Mouse (Mus musculus) splenic B cell, adult 2 months (primary cell): ENCODE measurements around the gene Cox20.

Experiments
- DNase-seq: peaks from one replicate; pipeline ENCODE4 v3.0.0-alpha.2; 2011; ENCODE audit warnings: low read depth, low spot score
- H3K27me3 ChIP-seq: 2 replicates; pipeline ENCODE4 v1.6.1; 2012; ENCODE audit warnings: mild to moderate bottlenecking, low read length, moderate library complexity, mixed read lengths; ENCODE audit not compliant: control insufficient read depth, poor library complexity, insufficient read depth, severe bottlenecking
- H3K36me3 ChIP-seq: 2 replicates; pipeline ENCODE4 v1.6.1; 2012; ENCODE audit warnings: mild to moderate bottlenecking, low read length, moderate library complexity, mixed read lengths; ENCODE audit not compliant: control insufficient read depth, poor library complexity, insufficient read depth, severe bottlenecking

Gene Cox20

DNA sequence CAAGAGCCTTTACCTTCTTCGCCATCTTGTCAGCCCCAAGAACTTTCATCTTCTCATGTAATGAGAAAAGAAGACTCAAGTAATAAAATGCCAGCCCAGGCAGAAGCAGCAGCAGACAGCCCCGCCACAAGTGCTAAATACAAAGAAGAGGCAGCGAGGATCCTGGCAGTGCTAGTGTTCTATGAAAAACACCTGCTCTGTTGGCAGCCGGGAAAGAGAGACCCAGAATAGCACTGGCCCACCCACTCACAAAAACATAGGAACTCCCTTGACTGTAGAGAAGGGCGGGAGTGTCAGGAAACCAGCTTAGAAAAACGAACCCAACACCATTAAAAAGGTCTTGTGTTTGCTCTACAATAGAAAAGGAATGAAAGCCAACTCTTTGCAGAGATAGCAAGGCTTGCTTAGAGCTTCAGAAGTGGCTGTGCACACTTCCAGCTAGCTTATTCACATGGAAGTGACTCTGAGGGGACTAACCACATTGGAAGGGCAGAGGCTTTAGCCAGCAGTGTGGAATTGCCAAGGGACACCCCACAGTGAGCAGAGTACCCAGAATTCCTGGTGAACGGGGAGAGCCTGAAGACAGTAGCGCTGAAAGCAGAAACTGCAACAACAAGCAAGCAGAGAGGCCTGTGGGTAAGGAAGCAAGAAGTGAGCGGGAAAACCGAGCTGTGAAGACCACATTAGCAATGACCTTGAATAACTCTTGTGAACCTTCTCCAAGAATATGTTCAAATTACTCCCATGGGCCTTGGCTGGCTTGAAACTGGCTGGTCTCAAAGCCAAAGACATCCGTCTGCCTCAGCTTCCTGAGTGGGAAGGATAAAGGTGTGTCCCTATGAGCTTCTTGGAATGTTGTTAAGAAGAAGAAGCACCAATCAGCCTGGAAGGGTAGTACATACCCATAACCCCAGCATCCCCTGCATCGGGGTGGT lies 39.1 kb downstream of the Cox20 start:
- Histone ChIP-seq H3K27me3 (no peaks in the 10 kb centered on the region), H3K36me3 (no peaks in the 10 kb centered on the region)
- DNase-seq, result no peak

DNA sequence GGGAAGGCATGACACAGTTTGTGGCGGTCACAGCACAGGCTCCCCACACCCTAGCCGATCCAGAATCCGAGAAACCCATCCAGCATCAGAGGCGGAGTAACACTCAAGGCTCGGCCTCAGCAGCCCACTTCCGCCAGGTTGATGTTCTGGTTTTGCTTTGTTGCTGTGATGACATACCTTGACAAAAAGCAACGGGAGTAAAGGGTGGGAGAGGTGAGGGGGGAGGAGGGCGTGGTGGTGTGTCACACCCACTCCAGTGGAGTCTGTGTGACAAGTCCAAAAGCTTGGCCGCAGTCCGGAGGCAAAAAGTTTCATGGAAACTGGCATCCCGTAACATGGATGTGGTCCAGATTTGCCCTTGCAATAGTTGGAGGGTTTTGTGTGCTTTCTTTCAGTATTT lies 41.3 kb downstream of the Cox20 start:
- no peaks in the 10 kb centered on the region; the same call in 1 of the 2 replicates for H3K36me3 ChIP-seq
- DNase-seq, result no peak

GRCm38 (mm10) chr1:178360702-178361101 lies 41.8 kb downstream of the Cox20 start:
- no peaks in the 10 kb centered on the region; the same call in 1 of the 2 replicates for H3K36me3 ChIP-seq
- DNase-seq, result peak; percentile 39
- no peaks in the 10 kb centered on the region for H3K27me3 ChIP-seq

More for the DNA sequence above, 41.3 kb downstream of the Cox20 start:
- H3K27me3 ChIP-seq, result no peaks in the 10 kb centered on the region

- H3K36me3 ChIP-seq, result no peaks in the 10 kb centered on the region; the same call in 1 of the 2 replicates
- H3K27me3 ChIP-seq, result no peaks in the 10 kb centered on the region
- no peak for DNase-seq
Observed at GRCm38 (mm10) chr1:178365171-178365570, 46.2 kb downstream of the Cox20 start.

GRCm38 (mm10) chr1:178368121-178368520 lies 49.2 kb downstream of the Cox20 start:
- no peaks in the 10 kb centered on the region; the same call in 1 of the 2 replicates for H3K36me3 ChIP-seq
- no peaks in the 10 kb centered on the region for H3K27me3 ChIP-seq
- no peak for DNase-seq

GRCm38 (mm10) chr1:178368548-178369271 lies 49.8 kb downstream of the Cox20 start:
- H3K27me3 ChIP-seq, result no peaks in the 10 kb centered on the region
- H3K36me3 ChIP-seq, result no peaks in the 10 kb centered on the region; the same call in 1 of the 2 replicates
- DNase-seq, result peak; percentile 92

DNA sequence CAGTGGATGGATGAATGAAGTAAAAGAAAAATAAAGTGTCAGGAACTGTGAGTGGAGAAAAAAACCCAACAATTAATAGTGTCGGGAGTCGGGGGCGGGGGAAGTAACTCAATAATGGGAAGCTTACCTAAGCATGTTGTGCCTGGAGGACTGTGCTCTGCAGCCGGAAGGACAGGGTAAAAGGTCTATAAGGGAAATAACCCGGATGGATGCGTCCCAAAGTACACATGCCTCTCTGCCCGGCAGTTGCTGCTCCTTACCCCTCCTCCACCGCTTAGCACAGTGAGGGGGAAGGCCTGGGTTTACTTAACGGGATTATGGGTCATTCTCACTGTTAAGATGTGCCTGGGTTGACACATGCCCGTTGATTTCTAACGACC lies 50.3 kb downstream of the Cox20 start:
- DNase-seq, result peak; percentile 68
- Histone ChIP-seq H3K27me3 (no peaks in the 10 kb centered on the region), H3K36me3 (no peaks in the 10 kb centered on the region; the same call in 1 of the 2 replicates)
